Mouse (Mus musculus): ENCODE results near the gene Ndufa4l2.
A peak's percentile ranks its signal among the peaks of the same experiment; 100 is the strongest.

The Ndufa4l2 gene

GRCm38 (mm10) chr10:127509837-127510701 is 4.7 kb upstream of the Ndufa4l2 start:
- DNase-seq (ENCODE audit: low spot score in 2 of 2): peak in 1 of 2 experiments; percentile 60

DNA sequence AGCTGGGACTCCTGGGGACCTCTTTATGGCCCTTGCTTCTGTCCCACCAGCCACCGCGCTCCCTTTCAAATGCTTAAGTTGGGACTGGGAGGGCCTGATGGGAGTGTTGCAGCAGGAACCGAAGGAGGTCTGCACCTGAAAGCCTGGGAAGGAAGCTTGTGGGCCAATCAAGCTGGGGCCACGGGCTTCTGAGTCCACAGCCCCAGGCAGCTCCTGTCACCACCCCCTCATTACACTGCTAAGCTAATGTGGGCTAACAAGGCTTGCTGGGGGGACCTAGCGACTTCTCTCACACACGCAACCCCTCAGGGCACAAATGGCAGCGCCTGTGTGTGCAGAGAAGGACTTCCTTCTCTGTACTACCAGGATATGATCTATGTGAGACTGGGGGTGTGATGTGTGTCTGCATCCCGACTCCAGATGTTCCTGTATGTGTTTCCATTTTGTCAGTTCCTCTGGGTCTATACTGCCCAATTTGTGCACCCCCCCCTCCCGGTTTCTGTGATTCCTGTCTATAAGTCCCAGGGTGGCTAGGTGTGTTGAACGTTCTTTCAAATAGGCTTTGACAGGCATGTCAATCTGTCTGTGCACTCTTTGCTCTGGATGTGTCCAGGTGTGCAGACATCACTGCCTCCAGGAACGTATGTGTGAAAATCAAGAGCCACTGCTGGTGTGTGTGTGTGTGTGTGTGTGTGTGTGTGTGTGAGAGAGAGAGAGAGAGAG is 3.7 kb upstream of the Ndufa4l2 start:
- DNase-seq (ENCODE audit: low spot score in 2 of 2): peak in 1 of 2 experiments; percentile 60

GRCm38 (mm10) chr10:127511634-127512306 is 3.0 kb upstream of the Ndufa4l2 start:
- DNase-seq (ENCODE audit: low spot score in 2 of 2): no peak

GRCm38 (mm10) chr10:127512307-127512666 is 2.5 kb upstream of the Ndufa4l2 start:
- DNase-seq (ENCODE audit: low spot score in 2 of 2): no peak

DNA sequence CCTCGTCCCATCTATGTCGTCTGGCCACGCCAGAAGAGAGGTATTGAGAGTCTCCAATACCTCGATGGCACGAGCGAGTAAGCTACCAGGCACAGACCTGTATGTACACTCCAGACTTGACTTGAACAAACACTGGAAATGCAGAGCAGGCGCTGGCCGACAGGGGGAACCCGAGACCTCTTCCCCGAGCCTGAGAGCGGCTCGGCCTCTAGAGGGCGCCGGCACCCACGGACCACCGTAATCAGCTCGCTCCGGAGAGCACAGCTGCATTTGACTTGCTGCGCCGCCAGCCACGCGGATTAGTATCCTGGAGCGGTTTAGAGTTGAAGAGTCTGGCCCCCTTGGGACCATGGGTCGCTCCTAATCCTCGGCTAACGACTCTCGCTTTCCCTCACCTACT is 2.0 kb upstream of the Ndufa4l2 start:
- DNase-seq (ENCODE audit: low spot score in 2 of 2): peak; percentile 92 to 99

DNA sequence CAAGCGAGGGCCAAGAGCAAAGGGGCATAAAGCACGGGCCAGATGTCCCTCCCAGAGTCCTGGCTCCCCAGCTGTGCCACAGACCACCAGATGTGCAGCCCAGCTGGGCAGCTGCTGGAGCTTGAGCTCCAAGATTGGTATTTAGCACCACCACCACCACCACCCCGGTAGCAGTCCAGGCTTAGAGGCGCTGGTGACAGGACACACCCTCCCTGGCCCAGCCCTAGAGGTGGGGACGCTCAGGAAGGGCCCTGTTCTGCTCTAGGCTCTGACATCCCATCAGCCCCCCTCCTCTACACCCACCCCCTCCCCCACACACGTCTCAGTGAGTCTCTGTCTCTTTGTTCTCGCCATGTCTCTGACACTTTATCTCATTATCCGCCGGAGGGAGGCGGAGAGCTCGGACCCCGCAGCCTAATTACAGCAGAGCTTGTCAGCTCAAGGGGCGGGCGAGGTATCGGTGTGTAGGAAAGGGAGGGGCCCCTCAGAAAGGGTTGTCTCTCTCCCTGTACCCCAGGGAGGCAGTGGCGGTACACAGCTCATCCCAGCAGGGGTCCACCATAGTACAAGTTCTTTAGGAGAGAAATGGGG is 1.2 kb upstream of the Ndufa4l2 start:
- DNase-seq (ENCODE audit: low spot score in 2 of 2): no peak

GRCm38 (mm10) chr10:127514111-127514698 is 562 bp upstream of the Ndufa4l2 start:
- DNase-seq (ENCODE audit: low spot score in 2 of 2): no peak

GRCm38 (mm10) chr10:127515271-127515982 is 660 bp downstream of the Ndufa4l2 start:
- no peak for DNase-seq (ENCODE audit: low spot score in 2 of 2)

DNA sequence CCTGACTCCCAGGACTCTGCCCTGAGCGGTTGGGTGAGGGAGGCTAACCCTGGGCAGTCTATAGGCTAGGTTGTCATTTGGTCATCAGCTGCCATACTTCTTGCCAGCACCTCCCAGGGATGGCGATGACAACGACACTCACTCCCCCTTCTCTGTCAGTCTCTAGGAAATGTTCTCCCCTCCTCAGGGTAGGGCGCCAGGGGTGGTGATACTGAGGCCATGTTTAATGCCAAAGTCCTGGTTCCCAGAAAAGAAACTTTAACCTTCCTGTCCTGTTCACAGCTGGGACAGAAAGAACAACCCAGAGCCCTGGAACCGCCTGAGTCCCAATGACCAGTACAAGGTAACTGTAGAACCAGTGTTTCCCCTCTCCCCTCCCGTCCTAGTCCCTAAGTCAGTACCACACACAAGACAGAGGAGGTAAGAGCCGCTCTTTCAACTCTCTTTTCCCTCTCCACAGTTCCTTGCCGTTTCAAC is 1.3 kb downstream of the Ndufa4l2 start:
- no peak for DNase-seq (ENCODE audit: low spot score in 2 of 2)

- no peak for DNase-seq (ENCODE audit: low spot score in 2 of 2)
These were observed 2.0 kb downstream of the Ndufa4l2 start for GRCm38 (mm10) chr10:127516576-127517260.

- no peak for DNase-seq (ENCODE audit: low spot score in 2 of 2)
These were observed 3.2 kb downstream of the Ndufa4l2 start for GRCm38 (mm10) chr10:127517941-127518340.

GRCm38 (mm10) chr10:127519041-127519701 is 4.4 kb downstream of the Ndufa4l2 start:
- no peak for DNase-seq (ENCODE audit: low spot score in 2 of 2)

GRCm38 (mm10) chr10:127519903-127520713 is 5.3 kb downstream of the Ndufa4l2 start:
- no peak for DNase-seq (ENCODE audit: low spot score in 2 of 2)

GRCm38 (mm10) chr10:127520714-127521357 is 6.1 kb downstream of the Ndufa4l2 start:
- DNase-seq (ENCODE audit: low spot score in 2 of 2): no peak

DNA sequence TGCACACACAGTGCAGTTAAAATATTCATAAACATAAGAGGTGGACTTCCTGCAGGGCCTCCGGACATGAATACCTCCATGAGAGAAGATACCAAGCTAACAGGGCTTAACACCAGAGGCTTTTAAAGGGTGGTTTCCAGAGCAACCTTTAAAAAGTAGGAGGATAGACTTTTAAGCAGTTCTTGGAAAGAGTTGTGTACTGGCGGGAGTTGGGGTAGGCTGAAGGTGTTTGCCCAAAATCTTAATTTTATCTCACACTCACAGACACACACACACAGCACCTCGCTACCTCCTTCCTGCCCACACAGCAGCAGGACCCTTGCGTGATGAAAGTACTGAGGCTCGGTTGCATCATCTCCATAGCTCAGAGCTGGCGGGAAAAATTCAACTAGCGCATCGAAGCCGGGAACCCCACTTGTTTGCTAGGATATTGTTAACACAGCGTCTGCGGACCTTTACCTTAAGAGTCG is 6.9 kb downstream of the Ndufa4l2 start:
- no peak for DNase-seq (ENCODE audit: low spot score in 2 of 2)

DNA sequence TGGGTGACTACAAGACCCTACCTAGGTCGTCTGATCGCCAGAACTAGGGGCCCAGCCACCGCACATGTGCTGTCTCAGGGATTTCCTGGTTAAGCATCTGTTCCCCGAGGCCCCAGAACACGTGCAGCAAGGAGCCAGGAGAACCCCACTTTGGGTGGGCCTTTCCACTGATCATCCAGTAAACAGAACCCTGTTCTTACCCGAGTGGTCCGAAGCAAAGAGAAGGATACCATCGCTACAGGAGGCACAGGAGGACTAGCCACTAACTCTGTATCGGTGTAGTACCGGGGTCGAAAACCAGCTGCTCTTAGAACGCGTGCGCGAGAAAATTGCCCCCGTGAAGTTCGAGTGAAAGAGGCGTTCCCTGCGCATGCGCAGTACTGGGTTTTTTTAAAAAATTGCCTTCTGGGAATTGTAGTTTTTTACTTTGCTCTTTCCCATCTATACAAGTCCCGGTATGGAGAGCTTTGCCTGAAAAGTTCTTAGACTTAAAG is 7.4 kb downstream of the Ndufa4l2 start, which contains the start of gene Shmt2:
Shmt2 (minus strand) TSS at position 357 of the 494 bp plus-strand sequence.
- peak; percentile 81 to 93 for DNase-seq (ENCODE audit: low spot score in 2 of 2)

DNA sequence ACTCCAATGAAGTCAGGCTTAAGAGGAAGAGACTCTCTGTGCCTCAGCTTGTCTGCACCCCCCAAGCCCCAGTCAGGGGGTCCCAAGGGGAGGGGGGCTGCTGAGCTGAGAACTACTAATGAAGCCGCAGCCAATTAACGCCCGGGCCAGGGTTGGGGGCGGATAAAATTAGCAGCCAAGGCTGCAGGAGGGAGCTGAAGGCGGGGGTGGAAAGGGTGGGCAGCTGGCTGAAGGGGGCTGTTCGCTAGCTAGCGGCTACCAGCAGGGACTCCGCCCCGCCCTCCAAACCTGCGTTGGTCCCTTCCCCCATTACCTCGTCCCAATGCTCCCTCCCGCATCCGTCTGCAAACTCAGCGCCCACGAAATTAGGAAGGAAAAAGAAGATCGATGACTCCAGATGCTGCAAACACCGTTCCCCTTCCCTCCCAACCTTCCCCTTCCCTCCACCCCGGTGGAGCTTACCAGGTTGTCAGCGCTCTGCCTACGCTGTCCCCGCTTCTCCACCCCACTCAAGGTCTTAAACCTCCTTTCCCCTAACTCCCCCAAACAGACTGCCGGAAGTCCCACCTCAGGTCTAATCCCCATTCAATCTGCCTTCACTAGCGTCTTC is 10.0 kb downstream of the Ndufa4l2 start:
- no peak for DNase-seq (ENCODE audit: low spot score in 2 of 2)
